23 mouse cellular contexts compared by ENCODE assay signal in genomic region chr4:44010176-44010575, GRCm38 (mm10). TPM values are rescaled to one million over a fixed set of nuclear protein-coding genes. Genes with fewer than 3 reads are reported as not detected.
DNase-seq lines count a peak whose midpoint lies in the region; ATAC-seq and TF ChIP-seq lines count a peak whose summit lies in the region.
"Had no signal": no experiment of that assay in that cellular context is flagged by ENCODE, and none has a peak within 500 bp of the region (broad histone marks: within the 10 kb centered on the region; RNA-seq: fewer than 3 reads in every experiment).

No protein-coding gene starts in this region.

- TF ChIP-seq EP300 in liver, postnatal 0 days (IDR thresholded peaks at IDR 0.05; ENCODE audit: low read depth), result no peak

- peaks cover 18% of the 10 kb centered on the region for H3K4me1 ChIP-seq in heart, embryonic 10.5 days
- H3K4me1 ChIP-seq in heart, embryonic 12.5 days (replicated peaks), result peaks cover 17% of the 10 kb centered on the region
- H3K4me1 ChIP-seq in liver, postnatal 0 days (ENCODE audit: insufficient read depth), result peaks cover 24% of the 10 kb centered on the region
- H3K4me1 ChIP-seq in liver, embryonic 11.5 days (replicated peaks; ENCODE audit: control insufficient read depth, insufficient read depth, low read length), result peaks cover 12% of the 10 kb centered on the region
- H3K4me1 ChIP-seq in lung, adult 2 months (ENCODE audit: control insufficient read depth, insufficient read depth, low read length), result peaks cover 7% of the 10 kb centered on the region

- H3K4me2 ChIP-seq in heart, embryonic 12.5 days, result no peak overlapping the region
- no peak overlapping the region for H3K4me2 ChIP-seq in liver, postnatal 0 days (ENCODE audit: low read depth, low read length)
- H3K4me2 ChIP-seq in liver, embryonic 11.5 days, result no peak overlapping the region
- H3K4me2 ChIP-seq: embryonic facial prominence, embryonic 15.5 days; heart, embryonic 13.5 days; liver, embryonic 15.5 days had no signal

- 0 out of 2 replicates have a peak, but pooled peaks cover 3% of the 10 kb centered on the region for H3K36me3 ChIP-seq in heart, embryonic 10.5 days
- no peaks in the 10 kb centered on the region for H3K36me3 ChIP-seq in heart, embryonic 12.5 days
- H3K36me3 ChIP-seq in liver, postnatal 0 days (replicated peaks; ENCODE audit: insufficient read depth, low read length), result no peaks in the 10 kb centered on the region
- no peaks in the 10 kb centered on the region for H3K36me3 ChIP-seq in liver, embryonic 11.5 days (ENCODE audit: control insufficient read depth, insufficient read depth, low read length)
- H3K36me3 ChIP-seq: embryonic facial prominence, embryonic 15.5 days had no signal

- ATAC-seq in heart, embryonic 12.5 days (ENCODE audit: insufficient number of reproducible peaks, low FRiP score), result no peak
- ATAC-seq in liver, postnatal 0 days, result no peak
- ATAC-seq in liver, embryonic 11.5 days (replicated peaks; ENCODE audit: low FRiP score), result no peak

- peak; percentile 38 for DNase-seq in heart, embryonic 10.5 days (ENCODE audit: low spot score)
- DNase-seq in liver, postnatal 0 days, result no peak
- DNase-seq in liver, embryonic 11.5 days (ENCODE audit: low spot score), result no peak
- DNase-seq in NIH3T3 (ENCODE audit: low read depth), result peak; percentile 56
- no peak for DNase-seq in gastrocnemius, postnatal 25 days
- no peak for DNase-seq in lung, adult 2 months
- DNase-seq: cerebellum, adult 9-11 months; embryo, embryonic 11 days; gastrocnemius, postnatal 14 days; heart, postnatal 4 days; right cerebral cortex, postnatal 25 days; thymus, postnatal 25 days had no signal

- 85% methylated on average over 1 of the region's 1 CpGs for WGBS in heart, embryonic 10.5 days
- WGBS in heart, embryonic 12.5 days, result 89% methylated on average over 1 of the region's 1 CpGs
- WGBS in liver, postnatal 0 days (ENCODE audit: insufficient replicate concordance), result 88% methylated on average over 1 of the region's 1 CpGs
- WGBS in liver, embryonic 11.5 days, result 97% methylated on average over 1 of the region's 1 CpGs
- WGBS in lung, adult 2 months, result 92% methylated on average over 1 of the region's 1 CpGs

- no peaks in the 10 kb centered on the region for H3K9me3 ChIP-seq in heart, embryonic 10.5 days
- H3K9me3 ChIP-seq in heart, embryonic 12.5 days (replicated peaks), result no peaks in the 10 kb centered on the region
- H3K9me3 ChIP-seq in liver, postnatal 0 days (ENCODE audit: low read length), result no peaks in the 10 kb centered on the region
- no peaks in the 10 kb centered on the region for H3K9me3 ChIP-seq in liver, embryonic 11.5 days (ENCODE audit: control insufficient read depth, low read length)
- H3K9me3 ChIP-seq: embryonic facial prominence, embryonic 15.5 days; forebrain, embryonic 10.5 days; heart, embryonic 13.5 days; liver, embryonic 15.5 days had no signal

- TF ChIP-seq CTCF in liver, postnatal 0 days (IDR thresholded peaks at IDR 0.05; ENCODE audit: low read depth), result peak; percentile 40
- TF ChIP-seq CTCF in lung, adult 2 months (IDR thresholded peaks at IDR 0.05; ENCODE audit: insufficient read depth, low read length), result no peak

- no peak for TF ChIP-seq POLR2A in lung, adult 2 months (IDR thresholded peaks at IDR 0.05; ENCODE audit: borderline replicate concordance, extremely low read depth, low read depth, low read length)

- H3K27me3 ChIP-seq in heart, embryonic 10.5 days (ENCODE audit: insufficient read depth, poor library complexity, severe bottlenecking), result no peaks in the 10 kb centered on the region
- H3K27me3 ChIP-seq in heart, embryonic 12.5 days (replicated peaks), result no peaks in the 10 kb centered on the region
- no peaks in the 10 kb centered on the region for H3K27me3 ChIP-seq in liver, postnatal 0 days (ENCODE audit: insufficient read depth, low read length)
- H3K27me3 ChIP-seq in liver, embryonic 11.5 days (replicated peaks; ENCODE audit: control insufficient read depth, insufficient read depth, low read length), result no peaks in the 10 kb centered on the region
- H3K27me3 ChIP-seq: embryonic facial prominence, embryonic 15.5 days; heart, embryonic 13.5 days; liver, embryonic 15.5 days had no signal

- H3K27ac ChIP-seq in heart, embryonic 10.5 days, result no peak overlapping the region
- no peak overlapping the region for H3K27ac ChIP-seq in heart, embryonic 12.5 days (ENCODE audit: poor library complexity, severe bottlenecking)
- H3K27ac ChIP-seq in liver, postnatal 0 days (ENCODE audit: low read depth), result no peak overlapping the region
- H3K27ac ChIP-seq in liver, embryonic 11.5 days (ENCODE audit: low read depth, low read length), result no peak overlapping the region
- H3K27ac ChIP-seq: embryonic facial prominence, embryonic 15.5 days; forebrain, embryonic 10.5 days; heart, embryonic 13.5 days; liver, embryonic 15.5 days had no signal

- no peak overlapping the region for H3K4me3 ChIP-seq in heart, embryonic 10.5 days
- H3K4me3 ChIP-seq in heart, embryonic 12.5 days, result no peak overlapping the region
- no peak overlapping the region for H3K4me3 ChIP-seq in liver, postnatal 0 days (ENCODE audit: low read depth, low read length)
- H3K4me3 ChIP-seq in liver, embryonic 11.5 days (ENCODE audit: low read depth, low read length), result no peak overlapping the region
- H3K4me3 ChIP-seq in lung, adult 2 months (replicated peaks; ENCODE audit: extremely low read depth, low read depth, low read length), result no peak overlapping the region
- H3K4me3 ChIP-seq: embryonic facial prominence, embryonic 15.5 days; forebrain, embryonic 10.5 days; heart, embryonic 13.5 days; liver, embryonic 15.5 days had no signal

- no peak overlapping the region for H3K9ac ChIP-seq in heart, embryonic 12.5 days
- no peak overlapping the region for H3K9ac ChIP-seq in liver, postnatal 0 days (replicated peaks)
- H3K9ac ChIP-seq in liver, embryonic 11.5 days (ENCODE audit: low read depth, low read length), result no peak overlapping the region
- H3K9ac ChIP-seq: embryonic facial prominence, embryonic 15.5 days; heart, embryonic 13.5 days; liver, embryonic 15.5 days had no signal

RNA-seq across cellular contexts. Expression of gene Clta, which starts 5.9 kb away (rescaled TPM):
- 156 and 170 TPM in 2 replicates for polyA plus RNA-seq in heart, embryonic 10.5 days (2016; fragmentation: Nextera tagmentation; extraction: Ambion mirVana)
- polyA plus RNA-seq in heart, embryonic 12.5 days (2016; fragmentation: Nextera tagmentation; extraction: Ambion mirVana), result 153 and 163 TPM in 2 replicates
- polyA plus RNA-seq in liver, postnatal 0 days (2015; fragmentation: Nextera tagmentation; extraction: Ambion mirVana), result 136 and 144 TPM in 2 replicates
- 215 and 216 TPM in 2 replicates for polyA plus RNA-seq in liver, embryonic 11.5 days (2014; fragmentation: Nextera tagmentation; extraction: Ambion mirVana)
- total RNA-seq in gastrocnemius, postnatal 25 days (2021), result 10 to 100 TPM; 51.4 to 61.9 TPM
- 165 and 187 TPM in 2 replicates for polyA plus RNA-seq in lung, adult 2 months (2012; rRNA removed)

RNA-seq across cellular contexts. Expression of gene Ccin, which starts 26.9 kb away (rescaled TPM):
- polyA plus RNA-seq in heart, embryonic 10.5 days (2016; fragmentation: Nextera tagmentation; extraction: Ambion mirVana), result not detected in 2 replicates
- 0.09 TPM in 1 of 2 replicates, not detected in the other for polyA plus RNA-seq in heart, embryonic 12.5 days (2016; fragmentation: Nextera tagmentation; extraction: Ambion mirVana)
- not detected in 2 replicates for polyA plus RNA-seq in liver, postnatal 0 days (2015; fragmentation: Nextera tagmentation; extraction: Ambion mirVana)
- polyA plus RNA-seq in liver, embryonic 11.5 days (2014; fragmentation: Nextera tagmentation; extraction: Ambion mirVana), result not detected in 2 replicates
- not detected for total RNA-seq in gastrocnemius, postnatal 25 days (2021)
- polyA plus RNA-seq in lung, adult 2 months (2012; rRNA removed), result 0.07 and 0.14 TPM in 2 replicates
- total RNA-seq: adrenal gland, adult 18-20 months; layer of hippocampus, adult 18-20 months; left cerebral cortex, adult 18-20 months had no signal
- polyA plus RNA-seq: embryonic facial prominence, embryonic 15.5 days; forebrain, embryonic 10.5 days; heart, embryonic 13.5 days; kidney, embryonic 14.5 days; limb, embryonic 11.5 days; liver, embryonic 15.5 days; neural tube, embryonic 14.5 days had no signal

RNA-seq across cellular contexts. Expression of gene Glipr2, which starts 53.0 kb away (rescaled TPM):
- 114 and 119 TPM in 2 replicates for polyA plus RNA-seq in heart, embryonic 10.5 days (2016; fragmentation: Nextera tagmentation; extraction: Ambion mirVana)
- polyA plus RNA-seq in heart, embryonic 12.5 days (2016; fragmentation: Nextera tagmentation; extraction: Ambion mirVana), result 95.7 and 97.5 TPM in 2 replicates
- polyA plus RNA-seq in liver, postnatal 0 days (2015; fragmentation: Nextera tagmentation; extraction: Ambion mirVana), result 19.4 and 20.4 TPM in 2 replicates
- polyA plus RNA-seq in liver, embryonic 11.5 days (2014; fragmentation: Nextera tagmentation; extraction: Ambion mirVana), result 71.4 and 81.6 TPM in 2 replicates
- 1 to 10 TPM; 2.8 to 4.9 TPM for total RNA-seq in gastrocnemius, postnatal 25 days (2021)
- polyA plus RNA-seq in lung, adult 2 months (2012; rRNA removed), result 14.3 and 18.1 TPM in 2 replicates

Comparison
In these comparisons a context has a peak if more than half of its experiments do, and no peak if none do; other contexts are left out.
1. DNase-seq: peak in heart, embryonic 10.5 days (single experiment) and NIH3T3 (single experiment); none in liver, postnatal 0 days (single experiment), liver, embryonic 11.5 days (single experiment), gastrocnemius, postnatal 25 days (single experiment) and lung, adult 2 months (single experiment).